Mouse (Mus musculus) CH12.LX (cell line): Measurements from ENCODE around the gene Hdlbp. TPM values are rescaled to one million over a fixed set of nuclear protein-coding genes. Genes with fewer than 3 reads are reported as not detected.

Source experiments
- DNase-seq: peaks from one replicate; pipeline ENCODE4 v3.0.0-alpha.2; 2013; ENCODE audit errors: extremely low read depth
- H3K27ac ChIP-seq: 2 replicates; pipeline ENCODE4 v1.5.1; 2012; ENCODE audit warnings: low read depth, mild to moderate bottlenecking, control low read depth, moderate library complexity; ENCODE audit not compliant: insufficient read depth
- H3K27me3 ChIP-seq: replicated peaks from 2 replicates; pipeline ENCODE3; 2012; ENCODE audit warnings: inconsistent platforms
- H3K36me3 ChIP-seq, 2 experiments: replicated peaks in 1 of 2; 2 replicates each; pipeline versions ENCODE3 to v1.6.1; 2012; ENCODE audit warnings: inconsistent platforms in 1 of 2, low read length in 1 of 2, mild to moderate bottlenecking in 1 of 2, mixed read lengths in 1 of 2, moderate library complexity in 1 of 2; ENCODE audit not compliant: control insufficient read depth in 1 of 2, insufficient read depth in 1 of 2
- H3K4me1 ChIP-seq, 2 experiments: 2 replicates each; pipeline ENCODE4 v1.6.1; 2012; ENCODE audit warnings: inconsistent platforms in 1 of 2, moderate library complexity in 1 of 2; ENCODE audit not compliant: insufficient read depth in 2 of 2, control insufficient read depth in 1 of 2
- H3K4me2 ChIP-seq: 2 replicates; pipeline ENCODE4 v1.6.1; 2012; ENCODE audit warnings: low read depth, mild to moderate bottlenecking, control low read depth; ENCODE audit not compliant: poor library complexity, insufficient read depth, severe bottlenecking
- H3K4me3 ChIP-seq, 3 experiments: fragments of 150-350 bp in 1 of 3; sonication (generic) in 1 of 3; replicated peaks in 1 of 3; 2 replicates each; pipeline versions ENCODE3 to v1.5.1; 2011 to 2012; ENCODE audit warnings: low read depth in 2 of 3, low read length in 2 of 3, mild to moderate bottlenecking in 2 of 3, moderate library complexity in 2 of 3, control low read depth in 1 of 3, improper control_type of control experiment in 1 of 3, inconsistent platforms in 1 of 3, mixed read lengths in 1 of 3; ENCODE audit not compliant: poor library complexity in 1 of 3
- H3K79me2 ChIP-seq: replicated peaks from 2 replicates; pipeline ENCODE4 v1.6.1; 2012; ENCODE audit warnings: mild to moderate bottlenecking, moderate library complexity; ENCODE audit not compliant: control insufficient read depth, poor library complexity, insufficient read depth, severe bottlenecking; ENCODE audit errors: extremely low read depth
- H3K9ac ChIP-seq: 2 replicates; pipeline ENCODE4 v1.6.1; 2012; ENCODE audit warnings: low read depth, mild to moderate bottlenecking, control low read depth, moderate library complexity; ENCODE audit not compliant: insufficient read depth
- H3K9me3 ChIP-seq: replicated peaks from 2 replicates; pipeline ENCODE3; 2012; ENCODE audit warnings: low read length, inconsistent platforms, mixed read lengths
- BHLHE40 ChIP-seq: IDR thresholded peaks from 2 replicates; pipeline ENCODE4 v1.6.1; 2011; ENCODE audit warnings: mild to moderate bottlenecking, low read depth, low read length, improper control_type of control experiment
- CHD1 ChIP-seq: IDR thresholded peaks from 2 replicates; pipeline ENCODE4 v1.6.1; 2012; ENCODE audit warnings: low read depth, low read length, improper control_type of control experiment, inconsistent platforms
- CHD2 ChIP-seq: IDR thresholded peaks from 2 replicates; pipeline ENCODE4 v1.6.1; 2011; ENCODE audit warnings: low read length, improper control_type of control experiment
- CTCF ChIP-seq, 2 experiments: IDR thresholded peaks in 1 of 2; conservative IDR thresholded peaks in 1 of 2; 2 replicates each; pipeline ENCODE4 v1.5.1; 2011 to 2012; ENCODE audit warnings: low read depth in 2 of 2, low read length in 2 of 2, improper control_type of control experiment in 1 of 2, inconsistent platforms in 1 of 2, mild to moderate bottlenecking in 1 of 2, moderate library complexity in 1 of 2
- E2F4 ChIP-seq: IDR thresholded peaks from 2 replicates; pipeline ENCODE4 v1.6.1; 2011; ENCODE audit warnings: low read depth, low read length, improper control_type of control experiment; ENCODE audit not compliant: insufficient replicate concordance
- ELF1 ChIP-seq: IDR thresholded peaks from 2 replicates; pipeline ENCODE4 v1.6.1; 2014; ENCODE audit warnings: low read depth, mild to moderate bottlenecking, inconsistent platforms, low read length, improper control_type of control experiment
- EP300 ChIP-seq: IDR thresholded peaks from 2 replicates; pipeline ENCODE4 v1.6.1; 2011; ENCODE audit warnings: low read length, improper control_type of control experiment
- ETS1 ChIP-seq: conservative IDR thresholded peaks from 2 replicates; pipeline ENCODE4 v1.6.1; 2012; ENCODE audit warnings: low read depth, mild to moderate bottlenecking, inconsistent platforms, low read length, improper control_type of control experiment, moderate library complexity
- GABPA ChIP-seq: IDR thresholded peaks from 2 replicates; pipeline ENCODE4 v1.6.1; 2012; ENCODE audit warnings: low read depth, low read length, improper control_type of control experiment, inconsistent platforms; ENCODE audit not compliant: insufficient replicate concordance
- HCFC1 ChIP-seq: IDR thresholded peaks from 2 replicates; pipeline ENCODE4 v1.6.1; 2012; ENCODE audit warnings: low read depth, mild to moderate bottlenecking, inconsistent platforms, low read length, improper control_type of control experiment
- IRF4 ChIP-seq: IDR thresholded peaks from 2 replicates; pipeline ENCODE4 v1.6.1; 2014; ENCODE audit warnings: low read depth, mild to moderate bottlenecking, inconsistent platforms, low read length, improper control_type of control experiment
- JUN ChIP-seq: IDR thresholded peaks from 2 replicates; pipeline ENCODE4 v1.6.1; 2011; ENCODE audit warnings: low read depth, mild to moderate bottlenecking, low read length, improper control_type of control experiment, moderate library complexity; ENCODE audit not compliant: insufficient read depth
- JUND ChIP-seq: conservative IDR thresholded peaks from 2 replicates; pipeline ENCODE4 v1.6.1; 2011; ENCODE audit warnings: low read depth, low read length, improper control_type of control experiment
- KAT2A ChIP-seq: IDR thresholded peaks from 2 replicates; pipeline ENCODE4 v1.6.1; 2012; ENCODE audit warnings: low read length, improper control_type of control experiment, inconsistent platforms; ENCODE audit not compliant: insufficient replicate concordance
- MAX ChIP-seq: IDR thresholded peaks from 2 replicates; pipeline ENCODE4 v1.6.1; 2011; ENCODE audit warnings: low read length, improper control_type of control experiment
- MAZ ChIP-seq: IDR thresholded peaks from 2 replicates; pipeline ENCODE4 v1.6.1; 2012; ENCODE audit warnings: low read depth, mild to moderate bottlenecking, inconsistent platforms, low read length, improper control_type of control experiment, moderate library complexity
- MEF2A ChIP-seq: IDR thresholded peaks from 2 replicates; pipeline ENCODE4 v1.6.1; 2014; ENCODE audit warnings: low read depth, mild to moderate bottlenecking, inconsistent platforms, low read length, improper control_type of control experiment, borderline replicate concordance
- MXI1 ChIP-seq: IDR thresholded peaks from 2 replicates; pipeline ENCODE4 v1.6.1; 2011; ENCODE audit warnings: mild to moderate bottlenecking, low read depth, low read length, improper control_type of control experiment
- MYC ChIP-seq: IDR thresholded peaks from 2 replicates; pipeline ENCODE4 v1.6.1; 2011; ENCODE audit warnings: low read depth, mild to moderate bottlenecking, improper control_type of control experiment, low read length
- NELFE ChIP-seq: IDR thresholded peaks from 2 replicates; pipeline ENCODE4 v1.6.1; 2011; ENCODE audit warnings: low read depth, low read length, improper control_type of control experiment
- NRF1 ChIP-seq: IDR thresholded peaks from 2 replicates; pipeline ENCODE4 v1.6.1; 2014; ENCODE audit warnings: low read depth, mild to moderate bottlenecking, inconsistent platforms, low read length, improper control_type of control experiment, moderate library complexity
- PAX5 ChIP-seq: IDR thresholded peaks from 2 replicates; pipeline ENCODE4 v1.6.1; 2012; ENCODE audit warnings: low read length, inconsistent platforms, mixed read lengths
- POLR2A ChIP-seq: IDR thresholded peaks from 2 replicates; pipeline ENCODE4 v1.6.1; 2011; ENCODE audit warnings: low read depth, mild to moderate bottlenecking, improper control_type of control experiment, low read length
- POLR2AphosphoS2 ChIP-seq: IDR thresholded peaks from 2 replicates; pipeline ENCODE4 v1.6.1; 2011; ENCODE audit warnings: low read depth, low read length, improper control_type of control experiment
- RAD21 ChIP-seq: IDR thresholded peaks from 2 replicates; pipeline ENCODE4 v1.6.1; 2011; ENCODE audit warnings: low read depth, mild to moderate bottlenecking, low read length, improper control_type of control experiment, moderate library complexity
- RCOR1 ChIP-seq: conservative IDR thresholded peaks from 2 replicates; pipeline ENCODE4 v1.6.1; 2012; ENCODE audit warnings: low read depth, mild to moderate bottlenecking, inconsistent platforms, low read length, improper control_type of control experiment
- SIN3A ChIP-seq: IDR thresholded peaks from 2 replicates; pipeline ENCODE4 v1.6.1; 2012; ENCODE audit warnings: low read length, improper control_type of control experiment, inconsistent platforms
- TBP ChIP-seq: conservative IDR thresholded peaks from 2 replicates; pipeline ENCODE4 v1.6.1; 2011; ENCODE audit warnings: low read depth, low read length, improper control_type of control experiment
- TCF12 ChIP-seq: IDR thresholded peaks from 2 replicates; pipeline ENCODE4 v1.6.1; 2014; ENCODE audit warnings: low read depth, mild to moderate bottlenecking, inconsistent platforms, low read length, improper control_type of control experiment
- UBTF ChIP-seq: IDR thresholded peaks from 2 replicates; pipeline ENCODE4 v1.6.1; 2012; ENCODE audit warnings: low read depth, mild to moderate bottlenecking, inconsistent platforms, low read length, improper control_type of control experiment, moderate library complexity
- USF1 ChIP-seq: IDR thresholded peaks from 2 replicates; pipeline ENCODE4 v1.6.1; 2014; ENCODE audit warnings: low read depth, mild to moderate bottlenecking, inconsistent platforms, low read length, improper control_type of control experiment
- USF2 ChIP-seq: conservative IDR thresholded peaks from 2 replicates; pipeline ENCODE4 v1.6.1; 2011; ENCODE audit warnings: low read depth, low read length, improper control_type of control experiment
- ZC3H11A ChIP-seq: IDR thresholded peaks from 2 replicates; pipeline ENCODE4 v1.6.1; 2012; ENCODE audit warnings: low read depth, mild to moderate bottlenecking, inconsistent platforms, low read length, improper control_type of control experiment
- ZNF384 ChIP-seq: IDR thresholded peaks from 2 replicates; pipeline ENCODE4 v1.6.1; 2012; ENCODE audit warnings: low read depth, low read length, improper control_type of control experiment, inconsistent platforms
- dilution Hi-C: fragments of 300-500 bp; cut with MboI; formaldehyde crosslinking; loops from 2 replicates; pipeline ENCODE4 v1.14.3; 2020; ENCODE audit warnings: low sequenced_read_pairs; ENCODE audit not compliant: extremely low pct_unique_long_range_greater_than_20kb, extremely low pct_ligation_motif_present
- in situ Hi-C: fragments of 300-500 bp; cut with MboI; formaldehyde crosslinking; loops from 3 replicates; pipeline ENCODE4 v1.14.3; 2019; ENCODE audit warnings: low sequenced_read_pairs, low pct_ligation_motif_present, low pct_unique_long_range_greater_than_20kb, mixed read lengths
- polyA plus RNA-seq: library from polyadenylated mRNA; unstranded; fragments of >175 nt; gene quantifications from 2 replicates; pipeline ENCODE4 v1.2.1, GENCODE M21; 2012; ENCODE audit warnings: low read depth; ENCODE audit not compliant: insufficient read length
- total RNA-seq, 2 experiments: library from RNA; depleted of rRNA; stranded (reverse); fragments of 300-350 nt in 1 of 2; fragments of >200 nt in 1 of 2; gene quantifications; 2 replicates each; pipeline ENCODE4 v1.2.3; 2012 to 2014

Gene Hdlbp
- total and polyA plus RNA-seq, 3 experiments: 106 to 178 (median 114) TPM

DNA sequence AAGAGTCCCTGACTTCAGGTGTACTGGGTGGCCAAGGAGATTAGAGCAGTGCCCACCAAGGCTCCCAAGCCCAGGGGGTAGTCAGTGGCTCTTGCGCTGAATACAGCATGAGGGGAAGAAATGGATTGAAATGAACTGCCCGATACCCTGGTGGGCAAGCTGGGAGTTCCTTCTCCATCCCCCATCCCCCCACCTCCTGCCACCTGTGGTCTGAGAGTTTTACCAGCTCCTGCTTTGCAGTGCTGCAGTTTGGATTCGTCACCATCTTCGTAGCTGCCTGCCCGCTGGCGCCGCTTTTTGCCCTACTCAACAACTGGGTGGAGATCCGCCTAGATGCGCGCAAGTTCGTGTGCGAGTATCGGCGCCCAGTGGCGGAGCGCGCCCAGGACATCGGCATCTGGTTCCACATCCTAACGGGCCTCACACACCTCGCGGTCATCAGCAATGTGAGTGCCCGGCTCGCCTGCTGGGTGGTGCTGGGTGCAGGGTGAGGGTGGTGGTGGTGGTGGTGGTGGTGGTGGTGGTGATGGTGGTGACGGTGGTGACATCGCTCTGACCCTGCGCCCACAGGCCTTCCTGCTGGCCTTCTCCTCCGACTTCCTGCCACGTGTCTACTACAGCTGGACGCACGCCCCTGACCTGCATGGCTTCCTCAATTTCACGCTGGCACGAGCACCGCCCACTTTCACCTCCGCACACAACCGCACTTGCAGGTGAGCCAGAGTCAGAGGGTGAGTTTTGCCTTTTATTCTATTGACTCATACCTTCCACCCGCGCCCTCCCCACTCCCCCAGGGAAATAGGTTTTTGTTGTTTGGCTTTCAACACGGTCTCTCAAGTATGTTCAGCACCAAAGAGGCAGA, 77.2 kb downstream of the Hdlbp start:
- TF ChIP-seq ETS1 (peak; percentile 83), USF2 (peak; percentile 38; the same call in 1 of the 2 replicates), CHD2 (no peak), RCOR1 (no peak), BHLHE40 (peak; percentile 98), GABPA (no peak), UBTF (no peak), JUN (peak; percentile 70), USF1 (peak; percentile 77), SIN3A (peak; percentile 83), ZC3H11A (no peak), MAX (peak; percentile 94), CTCF (conservative IDR thresholded peaks at IDR 0.05 in 1 of 2, IDR thresholded peaks at IDR 0.05 in 1 of 2; ENCODE audit: low read depth in 2 of 2, low read length in 2 of 2) (no peak), MAZ (no peak), ZNF384 (no peak), MYC (peak; percentile 95), RAD21 (no peak; the same call in 1 of the 2 replicates), PAX5 (no peak), HCFC1 (peak; percentile 58), TBP (no peak), MXI1 (peak; percentile 98), IRF4 (peak; percentile 41; the same call in 1 of the 2 replicates), KAT2A (no peak), NRF1 (0 out of 2 replicates have a peak, but pooled peaks have one; percentile 13), POLR2AphosphoS2 (no peak), ELF1 (peak; percentile 89), JUND (peak; percentile 70), CHD1 (no peak), POLR2A (peak; percentile 55), NELFE (peak; percentile 49; the same call in 1 of the 2 replicates), MEF2A (peak; percentile 29; the same call in 1 of the 2 replicates), E2F4 (no peak), TCF12 (peak; percentile 54; the same call in 1 of the 2 replicates), EP300 (peak; percentile 57)
- peak; percentile 63 for DNase-seq
- in situ Hi-C loops: no loop called here
- H3K36me3 ChIP-seq: peaks cover 6 to 17% of the 10 kb centered on the region in 2 experiments
- peak overlapping the region; percentile 50 to 83 (median 53) for H3K4me3 ChIP-seq
- H3K27me3 ChIP-seq: no peaks in the 10 kb centered on the region
- dilution Hi-C loops: no loop called here
- peak overlapping the region; percentile 30; the same call in 1 of the 2 replicates for H3K27ac ChIP-seq
- H3K9ac ChIP-seq: peak overlapping the region; percentile 54
- H3K79me2 ChIP-seq: no peaks in the 10 kb centered on the region
- H3K4me1 ChIP-seq: peaks cover 8 to 31% of the 10 kb centered on the region in 2 experiments
- H3K4me2 ChIP-seq: peak overlapping the region; percentile 92
- H3K9me3 ChIP-seq: peaks cover 3% of the 10 kb centered on the region
